Mouse (Mus musculus) ES-Bruce4 (cell line): ENCODE data around the gene Gm3336. TPM values are rescaled to one million over a fixed set of nuclear protein-coding genes. Genes with fewer than 3 reads are reported as not detected.
A peak's percentile ranks its signal among the peaks of the same experiment; 100 is the strongest.

Experiments used
- H3K27ac ChIP-seq: 2 replicates; pipeline ENCODE4 v1.5.1; 2012; ENCODE audit warnings: low read length, inconsistent platforms; ENCODE audit not compliant: insufficient read depth
- H3K27me3 ChIP-seq: 2 replicates; pipeline ENCODE4 v1.6.1; 2012; ENCODE audit warnings: mild to moderate bottlenecking, low read length, inconsistent platforms; ENCODE audit not compliant: control insufficient read depth, poor library complexity, insufficient read depth, severe bottlenecking
- H3K36me3 ChIP-seq: 2 replicates; pipeline ENCODE4 v1.6.1; 2012; ENCODE audit warnings: inconsistent platforms, mild to moderate bottlenecking, low read length, moderate library complexity; ENCODE audit not compliant: control insufficient read depth, poor library complexity, insufficient read depth, severe bottlenecking
- H3K4me1 ChIP-seq: one replicate; pipeline ENCODE4 v1.8.1; 2011; ENCODE audit warnings: low read length; ENCODE audit not compliant: control insufficient read depth, insufficient read depth
- H3K4me3 ChIP-seq: 2 replicates; pipeline ENCODE4 v1.5.1; 2011; ENCODE audit warnings: low read depth, mild to moderate bottlenecking, low read length
- H3K9ac ChIP-seq: 2 replicates; pipeline ENCODE4 v1.6.1; 2012; ENCODE audit warnings: low read depth, mild to moderate bottlenecking, inconsistent platforms; ENCODE audit not compliant: poor library complexity, severe bottlenecking
- H3K9me3 ChIP-seq: replicated peaks from 2 replicates; pipeline ENCODE4 v1.6.1; 2012; ENCODE audit warnings: mild to moderate bottlenecking, low read length, inconsistent platforms; ENCODE audit not compliant: control insufficient read depth, poor library complexity, insufficient read depth, severe bottlenecking
- CTCF ChIP-seq: IDR thresholded peaks from one replicate; pipeline ENCODE4 v1.8.1; 2011; ENCODE audit warnings: low read depth, low read length
- EP300 ChIP-seq: IDR thresholded peaks from 2 replicates; pipeline ENCODE4 v1.6.1; 2011; ENCODE audit warnings: low read depth, low read length; ENCODE audit not compliant: insufficient read depth
- POLR2A ChIP-seq: IDR thresholded peaks from one replicate; pipeline ENCODE4 v1.8.1; 2011; ENCODE audit warnings: low read length; ENCODE audit not compliant: insufficient read depth
- polyA plus RNA-seq: library from polyadenylated mRNA; stranded (reverse); fragments of >200 nt; gene quantifications from 2 replicates; pipeline ENCODE4 v1.2.4, GENCODE M21; 2011; ENCODE audit warnings: low read depth; ENCODE audit not compliant: missing spikeins, insufficient read depth, insufficient read length

Gene Gm3336
- polyA plus RNA-seq, 1 experiment, result 2.5 TPM

- no peaks in the 10 kb centered on the region for H3K27me3 ChIP-seq
- no peaks in the 10 kb centered on the region for H3K9me3 ChIP-seq
- peak overlapping the region; percentile 33 for H3K4me3 ChIP-seq
- peak overlapping the region; percentile 78 for H3K27ac ChIP-seq
- no peaks in the 10 kb centered on the region for H3K36me3 ChIP-seq
- peak; percentile 95 for TF ChIP-seq EP300
- TF ChIP-seq CTCF, result no peak
- peaks cover 3% of the 10 kb centered on the region for H3K4me1 ChIP-seq
- peak overlapping the region; percentile 80 for H3K9ac ChIP-seq
Observed at GRCm38 (mm10) chr8:70696019-70696885, 22.1 kb upstream of the Gm3336 start.

DNA sequence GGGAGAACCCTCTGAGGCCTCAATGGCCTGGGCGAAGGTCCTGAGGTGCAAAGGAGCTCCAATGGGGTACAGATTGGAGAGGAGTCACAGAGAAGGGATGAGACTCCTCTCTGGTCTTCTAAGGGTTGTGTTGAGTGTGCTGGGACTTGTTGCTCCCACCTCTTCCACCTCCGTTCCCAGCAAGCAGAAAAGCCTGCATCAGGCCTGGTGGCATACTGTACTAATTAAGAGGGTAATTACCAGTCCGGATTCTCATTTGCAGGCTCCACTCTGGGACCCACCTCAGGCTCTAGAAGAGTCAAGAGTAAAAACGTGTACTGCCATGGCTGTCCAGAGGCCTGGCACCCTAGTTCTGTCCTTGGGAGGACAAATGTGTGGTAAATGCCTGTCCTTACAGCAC is 21.4 kb upstream of the Gm3336 start:
- H3K27ac ChIP-seq, result peak overlapping the region; percentile 78
- H3K9ac ChIP-seq, result peak overlapping the region; percentile 80
- no peaks in the 10 kb centered on the region for H3K9me3 ChIP-seq
- TF ChIP-seq EP300, result no peak
- TF ChIP-seq POLR2A, result no peak
- no peak for TF ChIP-seq CTCF
- peak overlapping the region; percentile 33 for H3K4me3 ChIP-seq
- H3K36me3 ChIP-seq, result no peaks in the 10 kb centered on the region
- no peaks in the 10 kb centered on the region for H3K27me3 ChIP-seq
- H3K4me1 ChIP-seq, result peaks cover 3% of the 10 kb centered on the region

DNA sequence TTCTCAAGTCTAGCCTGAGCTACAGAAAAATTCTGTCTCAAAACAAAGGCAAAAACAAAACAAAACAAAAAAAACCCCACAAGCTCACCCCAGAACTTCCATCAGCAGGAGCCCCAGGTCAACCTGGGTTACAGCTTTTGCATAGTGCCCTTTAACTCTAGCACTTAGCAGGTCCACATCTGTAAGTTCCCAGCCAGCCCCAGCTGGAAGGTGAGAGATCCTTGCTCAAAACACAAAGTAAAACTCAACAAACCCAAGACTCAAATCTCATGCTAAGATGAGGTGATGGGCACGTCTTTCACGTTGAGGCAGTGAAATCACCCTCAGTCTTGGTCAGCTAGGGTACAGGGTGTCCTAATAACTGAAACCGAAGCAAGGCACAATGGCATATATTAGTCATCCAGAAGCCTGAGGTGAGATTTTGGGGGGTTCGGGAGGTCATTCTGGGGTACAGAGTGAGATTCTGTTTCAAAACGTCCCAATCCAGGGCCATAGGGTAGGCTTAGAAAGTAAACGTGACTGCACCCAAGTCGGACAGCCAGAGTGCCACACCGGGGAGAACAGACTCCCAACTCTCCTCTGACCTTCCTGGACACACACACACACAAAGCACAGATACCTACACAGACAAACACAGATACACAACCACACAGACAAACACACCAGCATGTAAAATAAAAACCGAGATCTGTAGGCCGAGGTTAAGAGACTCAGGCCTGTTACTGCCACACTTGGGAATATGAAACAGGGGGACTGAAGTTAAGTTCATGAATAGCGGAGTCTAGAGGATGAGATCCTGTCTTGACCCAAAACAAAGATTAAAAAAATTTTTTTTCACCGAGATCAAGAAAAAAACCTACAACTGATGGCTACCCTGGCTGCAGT is 20.7 kb upstream of the Gm3336 start:
- Histone ChIP-seq H3K36me3 (no peaks in the 10 kb centered on the region), H3K4me1 (peaks cover 3% of the 10 kb centered on the region), H3K9ac (peak overlapping the region; percentile 80), H3K4me3 (peak overlapping the region; percentile 48), H3K27ac (peak overlapping the region; percentile 78), H3K27me3 (no peaks in the 10 kb centered on the region), H3K9me3 (no peaks in the 10 kb centered on the region)
- no peak for TF ChIP-seq EP300
- no peak for TF ChIP-seq CTCF

DNA sequence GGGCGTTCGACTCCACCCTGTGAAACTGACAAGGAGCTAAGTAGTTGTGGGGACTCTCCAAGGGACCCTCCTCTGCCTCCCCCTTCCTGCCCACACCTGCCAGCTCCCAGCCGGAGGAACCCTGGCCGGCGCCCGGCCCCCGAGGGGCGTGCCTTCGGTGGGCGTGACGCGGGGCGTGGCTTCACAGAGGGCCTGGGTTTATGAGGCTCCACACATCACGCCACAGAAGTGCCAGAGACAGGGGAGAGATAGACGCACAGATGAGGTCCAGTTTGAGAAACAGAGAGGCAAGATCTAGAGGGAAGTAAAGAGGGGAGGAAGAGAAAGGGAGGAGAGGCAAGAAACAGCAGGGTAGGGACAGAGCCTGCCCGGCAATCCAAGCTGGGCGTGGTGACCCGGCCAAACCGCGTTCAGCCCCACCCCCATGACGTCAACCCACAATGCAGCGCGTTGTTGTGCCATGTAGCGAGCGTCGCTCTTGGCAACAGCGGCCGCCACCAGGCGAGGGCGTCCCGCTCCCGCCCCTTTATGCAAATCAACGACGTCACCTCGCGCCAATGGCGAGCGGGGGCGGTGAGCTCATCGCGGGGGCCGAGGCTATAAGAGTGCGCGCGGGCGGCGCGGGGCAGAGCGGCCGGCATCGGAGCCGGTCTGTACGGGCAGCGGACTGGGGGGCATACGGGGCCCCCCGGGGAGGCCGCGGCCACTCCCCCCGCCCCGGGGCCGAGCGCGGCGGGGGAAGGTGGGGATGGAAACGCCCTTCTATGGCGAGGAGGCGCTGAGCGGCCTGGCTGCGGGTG is 19.8 kb upstream of the Gm3336 start, which contains the start of gene Jund:
Gene Jund, plus strand, starts transcription at position 640 of the 800 bp plus-strand sequence.
- H3K4me3 ChIP-seq, result peak within 1 kb of the TSS; percentile 81
- peaks cover 2% of the 10 kb centered on the region for H3K4me1 ChIP-seq
- H3K9me3 ChIP-seq, result no peaks in the 10 kb centered on the region
- no peaks in the 10 kb centered on the region for H3K36me3 ChIP-seq
- H3K27me3 ChIP-seq, result no peaks in the 10 kb centered on the region
- TF ChIP-seq CTCF, result no peak
- TF ChIP-seq EP300, result peak; percentile 66; the same call in 1 of the 2 replicates
- TF ChIP-seq POLR2A, result peak; percentile 92
- H3K27ac ChIP-seq, result peak within 1 kb of the TSS; percentile 78
- peak within 1 kb of the TSS; percentile 95 for H3K9ac ChIP-seq

DNA sequence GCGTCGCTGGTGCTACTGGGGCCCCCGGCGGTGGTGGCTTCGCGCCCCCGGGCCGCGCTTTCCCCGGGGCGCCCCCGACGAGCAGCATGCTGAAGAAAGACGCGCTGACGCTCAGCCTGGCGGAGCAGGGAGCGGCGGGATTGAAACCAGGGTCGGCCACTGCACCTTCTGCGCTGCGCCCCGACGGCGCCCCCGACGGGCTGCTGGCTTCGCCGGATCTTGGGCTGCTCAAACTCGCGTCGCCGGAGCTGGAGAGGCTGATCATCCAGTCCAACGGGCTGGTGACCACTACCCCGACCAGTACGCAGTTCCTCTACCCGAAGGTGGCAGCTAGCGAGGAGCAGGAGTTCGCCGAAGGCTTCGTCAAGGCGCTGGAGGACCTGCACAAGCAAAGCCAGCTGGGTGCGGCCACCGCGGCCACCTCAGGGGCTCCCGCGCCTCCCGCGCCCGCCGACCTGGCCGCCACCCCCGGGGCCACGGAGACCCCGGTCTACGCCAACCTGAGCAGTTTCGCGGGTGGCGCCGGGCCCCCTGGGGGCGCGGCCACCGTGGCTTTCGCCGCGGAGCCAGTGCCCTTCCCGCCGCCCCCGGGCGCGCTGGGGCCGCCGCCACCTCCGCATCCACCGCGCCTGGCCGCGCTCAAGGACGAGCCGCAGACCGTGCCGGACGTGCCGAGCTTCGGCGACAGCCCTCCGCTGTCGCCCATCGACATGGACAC is 19.1 kb upstream of the Gm3336 start:
- Histone ChIP-seq H3K27me3 (no peaks in the 10 kb centered on the region), H3K9ac (peak overlapping the region; percentile 95), H3K36me3 (no peaks in the 10 kb centered on the region), H3K4me3 (peak overlapping the region; percentile 69), H3K27ac (peak overlapping the region; percentile 47), H3K9me3 (no peaks in the 10 kb centered on the region), H3K4me1 (peaks cover 2% of the 10 kb centered on the region)
- TF ChIP-seq EP300, result no peak
- no peak for TF ChIP-seq CTCF
- TF ChIP-seq POLR2A, result no peak
